15 mouse cellular contexts compared by ENCODE assay signal in genomic region chr9:28469419-28469818, GRCm38 (mm10).
"Had no signal": no experiment of that assay in that cellular context is flagged by ENCODE, and none has a peak within 500 bp of the region (broad histone marks: within the 10 kb centered on the region; RNA-seq: fewer than 3 reads in every experiment).

No protein-coding gene starts in this region.

- DNase-seq: gastrocnemius, postnatal 14 days; gastrocnemius, postnatal 36 days; heart, adult 11 months; heart, adult 2 months; heart, postnatal 14 days; heart, postnatal 36 days; kidney, adult 11 months; kidney, adult 2 months; kidney, adult 9 months; kidney, postnatal 14 days; kidney, postnatal 36 days; liver; liver, embryonic 13.5 days had no signal

- ATAC-seq: hindbrain, postnatal 0 days; intestine, embryonic 16.5 days had no signal
